Mouse (Mus musculus) 3134 (cell line): ENCODE measurements at regions not wholly inside any gene's neighbourhood (a gene's known extent, or its start where the extent isn't known, plus 50 kb on each side); places are given as distances from the start of the nearest gene placed in this dataset.

ENCODE experiments used
- DNase-seq: peaks from one replicate; pipeline ENCODE4 v3.0.0-alpha.2; 2011; ENCODE audit warnings: low spot score; ENCODE audit not compliant: insufficient read length; ENCODE audit errors: extremely low read depth

GRCm38 (mm10) chr12:79917634-79918289 lies 195.1 kb downstream of the Zfp36l1 start:
- DNase-seq: no peak

GRCm38 (mm10) chr12:79916896-79917633 lies 195.7 kb downstream of the Zfp36l1 start:
- no peak for DNase-seq

- DNase-seq: no peak
Observed at GRCm38 (mm10) chr12:79913898-79914297, 198.9 kb downstream of the Zfp36l1 start.

- no peak for DNase-seq
Observed at GRCm38 (mm10) chr12:79912281-79913063, 200.3 kb downstream of the Zfp36l1 start.

GRCm38 (mm10) chr12:79910884-79911759 lies 201.7 kb downstream of the Zfp36l1 start:
- DNase-seq: no peak

GRCm38 (mm10) chr12:79907583-79907982 lies 205.2 kb downstream of the Zfp36l1 start:
- peak; percentile 61 for DNase-seq

GRCm38 (mm10) chr12:79906738-79907365 lies 206.0 kb downstream of the Zfp36l1 start:
- peak; percentile 19 for DNase-seq

- peak; percentile 39 for DNase-seq
Observed at GRCm38 (mm10) chr12:79905828-79906737, 206.7 kb downstream of the Zfp36l1 start.

GRCm38 (mm10) chr12:79904913-79905549 lies 207.8 kb downstream of the Zfp36l1 start:
- DNase-seq: peak; percentile 45

- DNase-seq: no peak
Observed at GRCm38 (mm10) chr12:79902761-79903160, 210.1 kb downstream of the Zfp36l1 start.

- no peak for DNase-seq
Observed at GRCm38 (mm10) chr12:79902163-79902562, 210.7 kb downstream of the Zfp36l1 start.

GRCm38 (mm10) chr12:79898198-79898930 lies 214.4 kb downstream of the Zfp36l1 start:
- DNase-seq: no peak

- DNase-seq: peak; percentile 20
Observed at GRCm38 (mm10) chr12:79895975-79896374, 216.8 kb downstream of the Zfp36l1 start.

- no peak for DNase-seq
Observed at GRCm38 (mm10) chr12:79895324-79895723, 217.5 kb downstream of the Zfp36l1 start.

- no peak for DNase-seq
Observed at GRCm38 (mm10) chr12:79892871-79893270, 219.9 kb downstream of the Zfp36l1 start.

GRCm38 (mm10) chr12:79891942-79892341 lies 220.9 kb downstream of the Zfp36l1 start:
- no peak for DNase-seq

GRCm38 (mm10) chr12:79890887-79891286 lies 221.9 kb downstream of the Zfp36l1 start:
- DNase-seq: no peak

- no peak for DNase-seq
Observed at GRCm38 (mm10) chr12:79890291-79890690, 222.5 kb downstream of the Zfp36l1 start.
